Mouse (Mus musculus) cortical plate, adult 2 months (tissue): ENCODE results near the gene Pam. TPM values are rescaled to one million over a fixed set of nuclear protein-coding genes. Genes with fewer than 3 reads are reported as not detected.
"Not testable (repeated sequence)": the region's sequence is repeated elsewhere in the genome, so short reads cannot be mapped to it uniquely, and the experiment has no call there.

Experiments used
- H3K27ac ChIP-seq: fragments of 200-500 bp; 2 replicates; pipeline ENCODE4 v1.5.1; 2012; ENCODE audit warnings: low read length, control low read depth, inconsistent platforms; ENCODE audit not compliant: insufficient read depth
- H3K4me1 ChIP-seq: fragments of 200-500 bp; 2 replicates; pipeline ENCODE4 v1.6.1; 2011; ENCODE audit warnings: low read length; ENCODE audit not compliant: control insufficient read depth, insufficient read depth
- H3K4me3 ChIP-seq: fragments of 200-500 bp; 2 replicates; pipeline ENCODE4 v1.5.1; 2011; ENCODE audit warnings: mild to moderate bottlenecking, low read length, control low read depth; ENCODE audit not compliant: insufficient read depth
- CTCF ChIP-seq: fragments of 200-500 bp; IDR thresholded peaks from 2 replicates; pipeline ENCODE4 v1.5.1; 2011; ENCODE audit warnings: mild to moderate bottlenecking, control low read depth, low read length; ENCODE audit not compliant: insufficient read depth; ENCODE audit errors: extremely low read depth
- POLR2A ChIP-seq: fragments of 200-500 bp; IDR thresholded peaks from 2 replicates; pipeline ENCODE4 v1.6.1; 2011; ENCODE audit warnings: mild to moderate bottlenecking, low read length, control low read depth; ENCODE audit not compliant: insufficient read depth; ENCODE audit errors: extremely low read depth
- polyA plus RNA-seq: library from polyadenylated mRNA; depleted of rRNA; stranded (reverse); fragments of >200 nt; gene quantifications from 2 replicates; pipeline ENCODE4 v1.2.3, GENCODE M21; 2012

The Pam gene
- polyA plus RNA-seq, 1 experiment, result 99.2 TPM

- no peak for TF ChIP-seq POLR2A
- no peak for TF ChIP-seq CTCF
Observed at GRCm38 (mm10) chr1:98023866-98024265, 71.6 kb downstream of the Pam start.

GRCm38 (mm10) chr1:98018987-98019386 is 76.5 kb downstream of the Pam start:
- no peak overlapping the region for H3K27ac ChIP-seq
- H3K4me1 ChIP-seq, result peaks cover 3% of the 10 kb centered on the region
- H3K4me3 ChIP-seq, result no peak overlapping the region
- TF ChIP-seq CTCF (no peak), POLR2A (no peak)

More at GRCm38 (mm10) chr1:98023866-98024265, 71.6 kb downstream of the Pam start:
- H3K4me3 ChIP-seq, result no peak overlapping the region
- no peaks in the 10 kb centered on the region for H3K4me1 ChIP-seq
- H3K27ac ChIP-seq, result no peak overlapping the region

DNA sequence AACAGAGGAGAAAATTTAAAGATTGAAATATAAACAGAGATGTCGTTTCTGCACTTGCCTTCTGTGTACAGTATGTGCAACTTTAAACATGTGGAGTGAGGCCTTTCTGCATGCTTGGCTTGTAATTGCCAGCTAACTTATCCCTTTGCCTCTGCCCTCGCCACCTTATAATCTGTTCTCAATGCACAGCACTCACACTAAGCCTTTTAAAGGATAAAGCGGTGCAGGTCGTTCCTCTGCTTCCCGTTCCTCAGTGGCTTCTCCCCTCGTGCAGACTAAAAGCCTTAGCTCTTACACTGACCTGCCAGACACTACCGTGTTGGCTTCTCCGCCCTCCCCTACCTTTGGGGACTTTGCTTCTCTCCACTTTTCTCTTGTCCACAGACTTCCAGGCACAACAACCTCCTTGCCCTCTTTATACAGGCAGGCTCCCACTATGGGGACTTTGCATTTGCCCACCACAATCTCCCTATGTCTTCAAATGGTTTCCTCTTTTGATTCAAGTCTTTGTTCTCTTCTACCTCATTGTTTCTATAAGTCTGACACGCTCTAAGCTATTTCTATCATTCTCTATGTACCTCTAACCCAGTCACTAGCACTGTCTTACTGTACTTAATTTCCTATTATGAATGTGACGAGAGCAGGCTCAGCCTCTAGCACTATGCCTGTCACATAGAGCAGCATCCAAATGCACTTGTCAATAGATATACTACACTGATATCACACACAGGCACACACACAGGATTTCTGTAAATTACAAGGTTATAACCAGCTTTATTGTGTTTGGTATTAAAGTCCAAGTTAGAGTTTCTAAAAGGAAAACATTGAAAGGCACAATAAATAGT is 79.2 kb downstream of the Pam start:
- H3K27ac ChIP-seq, result no peak overlapping the region
- H3K4me1 ChIP-seq, result peaks cover 3% of the 10 kb centered on the region
- no peak overlapping the region for H3K4me3 ChIP-seq
- TF ChIP-seq POLR2A, result no peak

- TF ChIP-seq CTCF (no peak), POLR2A (no peak)
- peaks cover 3% of the 10 kb centered on the region for H3K4me1 ChIP-seq
- H3K4me3 ChIP-seq, result no peak overlapping the region
- no peak overlapping the region for H3K27ac ChIP-seq
Observed at GRCm38 (mm10) chr1:98015564-98015963, 79.9 kb downstream of the Pam start.

DNA sequence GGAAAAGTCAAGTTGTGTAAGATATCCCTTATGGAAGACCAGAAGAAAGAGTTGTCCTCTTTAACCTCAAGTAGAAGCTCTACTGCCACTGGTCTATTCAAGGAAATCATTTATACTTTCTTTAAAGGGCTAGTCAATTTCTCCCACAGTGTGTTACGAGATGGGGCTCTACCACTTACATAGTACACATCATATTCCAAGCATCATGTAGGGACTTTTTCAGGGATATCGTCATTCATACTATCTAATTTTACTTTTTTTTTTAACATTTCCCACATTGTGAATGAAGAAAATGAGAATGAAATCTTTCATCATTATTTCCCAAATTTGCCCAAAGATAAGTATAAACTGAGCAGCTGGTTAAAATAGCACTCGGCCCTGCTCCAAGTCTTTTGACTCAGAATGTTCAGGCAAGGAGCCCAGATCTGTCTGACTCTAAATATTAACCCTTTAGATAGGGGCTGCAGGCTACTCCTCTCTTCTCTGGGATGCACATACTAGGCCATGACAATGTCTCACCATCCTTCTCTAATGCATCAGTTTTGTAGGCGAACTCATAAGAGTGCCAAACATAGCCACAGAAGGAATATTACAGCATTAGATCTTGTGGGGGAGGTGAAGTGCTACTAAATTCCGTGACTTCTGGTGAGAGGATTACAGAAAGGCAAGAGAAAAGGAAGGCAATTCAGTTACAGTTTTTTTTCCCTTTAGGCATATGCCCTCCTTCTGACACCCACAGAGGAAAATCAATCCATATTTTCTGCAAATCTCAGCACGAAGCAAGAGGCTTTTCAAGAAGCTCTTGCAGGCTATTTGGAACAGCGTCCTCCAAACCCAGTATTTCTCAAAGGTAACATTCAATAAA is 92.7 kb downstream of the Pam start:
- Histone ChIP-seq H3K4me3 (no peak overlapping the region), H3K4me1 (peaks cover 1% of the 10 kb centered on the region; the same call in 1 of the 2 replicates), H3K27ac (no peak overlapping the region)
- TF ChIP-seq CTCF (no peak), POLR2A (no peak)

DNA sequence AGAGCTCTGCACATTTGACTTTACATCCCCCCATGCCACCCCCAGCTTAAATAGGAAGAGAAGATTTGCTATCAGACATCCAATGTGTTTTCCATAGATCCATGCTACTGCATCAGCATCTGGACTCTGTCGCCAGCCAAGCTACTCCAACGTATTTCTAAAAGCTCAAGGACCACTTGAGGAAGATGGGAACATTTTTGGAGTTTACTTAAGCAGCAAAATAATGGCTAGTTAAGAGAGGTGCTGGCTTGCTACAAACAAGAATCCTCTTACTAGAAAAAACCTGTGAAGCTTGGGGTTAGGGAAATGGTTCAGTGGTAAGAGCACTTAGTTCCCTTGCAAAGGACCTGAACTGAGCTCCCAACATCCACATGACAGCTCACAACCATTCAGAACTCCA is 96.0 kb downstream of the Pam start:
- Histone ChIP-seq H3K4me1 (peaks cover 1% of the 10 kb centered on the region; the same call in 1 of the 2 replicates), H3K27ac (no peak overlapping the region), H3K4me3 (no peak overlapping the region)
- TF ChIP-seq POLR2A (no peak), CTCF (no peak)

DNA sequence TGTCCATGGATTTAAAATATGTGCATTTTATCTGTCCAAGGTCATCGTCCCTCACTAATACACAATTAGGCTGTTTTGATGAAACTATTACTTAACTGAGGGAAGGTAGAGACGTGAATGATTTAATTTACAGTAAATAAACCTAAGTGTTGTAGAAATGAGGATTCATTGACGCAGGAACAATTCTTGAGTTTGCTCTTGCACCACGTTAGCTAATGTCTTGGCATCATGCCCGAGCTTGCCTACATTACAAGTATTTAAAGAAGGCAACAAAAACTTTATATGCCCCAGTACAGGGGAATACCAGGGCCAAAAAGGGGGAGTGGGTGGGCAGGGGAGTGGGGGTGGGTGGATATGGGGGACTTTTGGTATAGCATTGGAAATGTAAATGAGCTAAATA is 96.5 kb downstream of the Pam start:
- H3K4me3 ChIP-seq, H3K27ac ChIP-seq, H3K4me1 ChIP-seq: not testable (repeated sequence)

GRCm38 (mm10) chr1:97997088-97997487 is 98.4 kb downstream of the Pam start:
- TF ChIP-seq POLR2A (no peak), CTCF (no peak)
- H3K4me3 ChIP-seq, result no peak overlapping the region
- no peak overlapping the region for H3K27ac ChIP-seq
- H3K4me1 ChIP-seq, result no peaks in the 10 kb centered on the region

DNA sequence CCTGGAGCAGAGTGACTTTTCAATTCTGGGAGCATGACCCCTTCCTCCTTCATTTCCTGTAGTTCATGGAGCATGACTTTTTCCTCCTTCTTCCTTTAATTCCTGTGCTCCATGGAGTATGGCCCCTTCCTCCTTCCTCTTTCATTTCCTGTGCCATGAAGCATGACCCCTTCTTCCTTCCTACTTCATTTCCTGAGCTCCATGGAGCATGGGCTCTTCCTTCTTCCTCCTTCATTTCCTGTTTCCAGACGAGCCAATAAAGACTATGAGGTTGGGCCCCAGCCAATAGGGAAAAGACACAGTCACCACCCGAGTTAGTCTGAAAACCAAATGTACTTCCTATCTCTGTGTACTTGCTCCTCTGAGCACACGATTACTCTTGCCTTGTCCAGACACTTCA is 103.5 kb downstream of the Pam start:
- no peak overlapping the region for H3K4me3 ChIP-seq
- H3K27ac ChIP-seq, result no peak overlapping the region
- TF ChIP-seq CTCF (no peak), POLR2A (no peak)
- H3K4me1 ChIP-seq, result no peaks in the 10 kb centered on the region; the same call in 1 of the 2 replicates

- TF ChIP-seq CTCF (no peak), POLR2A (no peak)
- H3K4me3 ChIP-seq, result no peak overlapping the region
- no peaks in the 10 kb centered on the region; the same call in 1 of the 2 replicates for H3K4me1 ChIP-seq
- H3K27ac ChIP-seq, result no peak overlapping the region
Observed at GRCm38 (mm10) chr1:97983189-97983588, 112.3 kb downstream of the Pam start.
